Mouse (Mus musculus): ENCODE data around the gene Trp53. TPM values are rescaled to one million over a fixed set of nuclear protein-coding genes. Genes with fewer than 3 reads are reported as not detected.

The Trp53 gene
- polyA plus RNA-seq, 1 experiment from 2014 or later: 219 TPM

DNA sequence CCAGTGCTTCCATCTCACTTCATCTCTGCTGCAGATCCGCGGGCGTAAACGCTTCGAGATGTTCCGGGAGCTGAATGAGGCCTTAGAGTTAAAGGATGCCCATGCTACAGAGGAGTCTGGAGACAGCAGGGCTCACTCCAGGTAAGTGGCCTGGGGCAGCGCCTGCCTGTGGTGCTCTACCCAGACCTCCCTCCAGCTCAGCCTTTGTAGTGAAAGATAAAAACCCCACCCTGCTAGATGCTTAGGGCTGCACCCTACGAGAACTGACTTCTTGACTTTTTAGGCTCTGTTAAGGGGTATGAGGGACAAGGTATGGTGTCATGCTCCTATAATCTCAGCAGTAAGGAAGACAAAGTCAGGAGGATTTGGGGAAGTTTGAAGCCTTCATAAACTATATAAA lies 10.5 kb downstream of the Trp53 start:
- no peaks in the 10 kb centered on the region for H3K9me3 ChIP-seq
- H3K4me1 ChIP-seq: 0 out of 2 replicates have a peak, but pooled peaks cover 7% of the 10 kb centered on the region
- no peak for DNase-seq (ENCODE audit: low spot score)
- no peak overlapping the region for H3K4me3 ChIP-seq
- H3K36me3 ChIP-seq (replicated peaks): peaks cover 95% of the 10 kb centered on the region
- H3K27me3 ChIP-seq (replicated peaks; ENCODE audit: low read depth, poor library complexity, severe bottlenecking): no peaks in the 10 kb centered on the region
- H3K27ac ChIP-seq (replicated peaks): no peak overlapping the region
- 94% methylated on average over 8 of the region's 8 CpGs for WGBS

GRCm38 (mm10) chr11:69591424-69591823 lies 11.3 kb downstream of the Trp53 start:
- H3K27ac ChIP-seq (replicated peaks): no peak overlapping the region
- no peaks in the 10 kb centered on the region for H3K4me1 ChIP-seq
- H3K9me3 ChIP-seq: no peaks in the 10 kb centered on the region
- peaks cover 91% of the 10 kb centered on the region for H3K36me3 ChIP-seq (replicated peaks)
- no peaks in the 10 kb centered on the region for H3K27me3 ChIP-seq (replicated peaks; ENCODE audit: low read depth, poor library complexity, severe bottlenecking)
- no peak for DNase-seq (ENCODE audit: low spot score)
- H3K4me3 ChIP-seq: no peak overlapping the region
- WGBS: 81% methylated on average over 3 of the region's 3 CpGs

DNA sequence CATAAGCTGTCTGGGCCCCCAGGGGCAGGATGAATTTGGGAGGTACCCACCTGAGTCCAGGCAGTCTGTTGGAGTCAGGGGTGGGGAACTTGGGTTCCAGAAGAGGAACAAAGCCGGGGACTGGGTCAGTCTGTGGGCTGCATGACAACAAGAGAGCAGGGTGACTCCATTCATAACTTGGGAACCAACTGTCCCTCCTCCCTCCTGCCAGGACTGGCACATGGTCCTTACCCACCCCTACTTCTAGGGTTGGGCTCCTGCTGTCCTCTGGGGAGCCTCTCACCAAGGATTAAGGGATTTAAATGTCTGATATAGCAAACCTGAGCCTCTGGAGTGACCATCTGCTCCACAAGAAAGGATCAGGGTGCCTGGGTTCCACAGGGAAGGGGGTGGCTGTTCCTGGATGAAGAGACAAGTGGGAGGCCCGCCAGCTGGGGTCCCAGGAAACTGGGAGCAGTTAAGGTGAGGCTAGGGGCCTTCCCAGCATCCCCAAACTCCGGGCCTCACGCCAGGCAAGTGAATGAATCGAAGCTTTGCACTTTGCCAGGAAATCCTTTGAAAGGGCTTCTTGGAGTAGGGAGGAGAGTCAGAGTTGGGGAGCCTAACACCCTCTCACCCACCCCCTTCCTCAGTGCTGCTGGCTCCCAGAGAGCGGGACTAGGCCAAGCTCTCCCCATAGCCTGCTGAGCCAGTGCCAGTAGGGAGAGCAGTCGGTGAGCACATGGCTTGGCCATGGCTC lies 11.9 kb downstream of the Trp53 start:
- Histone ChIP-seq H3K36me3 (replicated peaks) (peaks cover 85% of the 10 kb centered on the region), H3K4me1 (no peaks in the 10 kb centered on the region), H3K4me3 (no peak overlapping the region), H3K27ac (replicated peaks) (no peak overlapping the region), H3K9me3 (no peaks in the 10 kb centered on the region), H3K27me3 (replicated peaks; ENCODE audit: low read depth, poor library complexity, severe bottlenecking) (no peaks in the 10 kb centered on the region)
- DNase-seq (ENCODE audit: low spot score): no peak
- 83% methylated on average over 7 of the region's 7 CpGs for WGBS

- Histone ChIP-seq H3K27ac (replicated peaks) (no peak overlapping the region), H3K27me3 (replicated peaks; ENCODE audit: low read depth, poor library complexity, severe bottlenecking) (no peaks in the 10 kb centered on the region), H3K4me3 (no peak overlapping the region), H3K36me3 (replicated peaks) (peaks cover 78% of the 10 kb centered on the region), H3K4me1 (no peaks in the 10 kb centered on the region), H3K9me3 (no peaks in the 10 kb centered on the region)
- no peak for DNase-seq (ENCODE audit: low spot score)
- WGBS: 86% methylated on average over 4 of the region's 4 CpGs
These were observed 12.6 kb downstream of the Trp53 start for GRCm38 (mm10) chr11:69592799-69593198.

- Histone ChIP-seq H3K9me3 (no peaks in the 10 kb centered on the region), H3K27ac (replicated peaks) (no peak overlapping the region), H3K4me1 (peaks cover 8% of the 10 kb centered on the region), H3K27me3 (replicated peaks; ENCODE audit: low read depth, poor library complexity, severe bottlenecking) (no peaks in the 10 kb centered on the region), H3K4me3 (no peak overlapping the region), H3K36me3 (replicated peaks) (peaks cover 57% of the 10 kb centered on the region)
- no peak for DNase-seq (ENCODE audit: low spot score)
- WGBS: 96% methylated on average over 6 of the region's 6 CpGs
These were observed 14.7 kb downstream of the Trp53 start for GRCm38 (mm10) chr11:69594853-69595252.

DNA sequence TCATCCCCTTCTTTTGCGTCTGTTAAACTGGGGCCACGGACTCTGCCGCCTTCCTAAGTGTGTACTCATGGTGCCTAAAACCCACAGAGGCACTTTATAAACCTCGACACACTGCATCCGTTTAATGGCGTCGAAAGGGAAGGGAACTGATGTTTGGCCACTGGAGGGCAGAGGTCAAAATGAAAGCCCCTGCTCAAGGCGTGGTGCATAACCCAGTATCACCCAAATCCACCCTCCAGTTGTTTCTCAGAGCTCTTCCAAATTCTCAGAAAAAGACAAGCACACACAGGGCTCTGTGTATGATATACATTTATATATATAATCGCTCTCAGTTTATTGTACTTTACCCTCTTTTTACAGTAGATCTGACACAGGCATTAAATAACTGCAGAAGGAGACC lies 19.3 kb downstream of the Trp53 start:
- 5% methylated on average over 9 of the region's 9 CpGs for WGBS
- no peaks in the 10 kb centered on the region for H3K9me3 ChIP-seq
- H3K36me3 ChIP-seq (replicated peaks): peaks cover 15% of the 10 kb centered on the region
- peaks cover 20% of the 10 kb centered on the region for H3K27me3 ChIP-seq (replicated peaks; ENCODE audit: low read depth, poor library complexity, severe bottlenecking)
- H3K27ac ChIP-seq (replicated peaks): peak overlapping the region; percentile 81
- DNase-seq (ENCODE audit: low spot score): no peak
- peak overlapping the region; percentile 36 for H3K4me3 ChIP-seq
- H3K4me1 ChIP-seq: peaks cover 36% of the 10 kb centered on the region

GRCm38 (mm10) chr11:69600098-69600497 lies 19.9 kb downstream of the Trp53 start:
- 10% methylated on average over 6 of the region's 6 CpGs for WGBS
- Histone ChIP-seq H3K36me3 (replicated peaks) (peaks cover 8% of the 10 kb centered on the region; the same call in 1 of the 2 replicates), H3K9me3 (no peaks in the 10 kb centered on the region), H3K27me3 (replicated peaks; ENCODE audit: low read depth, poor library complexity, severe bottlenecking) (peaks cover 26% of the 10 kb centered on the region), H3K4me1 (peaks cover 43% of the 10 kb centered on the region), H3K27ac (replicated peaks) (peak overlapping the region; percentile 81), H3K4me3 (peak overlapping the region; percentile 36)
- peak; percentile 74 for DNase-seq (ENCODE audit: low spot score)

GRCm38 (mm10) chr11:69601768-69602167 lies 21.6 kb downstream of the Trp53 start:
- DNase-seq (ENCODE audit: low spot score): no peak
- peaks cover 56% of the 10 kb centered on the region for H3K4me1 ChIP-seq
- H3K27ac ChIP-seq (replicated peaks): no peak overlapping the region
- peaks cover 37% of the 10 kb centered on the region for H3K27me3 ChIP-seq (replicated peaks; ENCODE audit: low read depth, poor library complexity, severe bottlenecking)
- H3K36me3 ChIP-seq (replicated peaks): no peaks in the 10 kb centered on the region
- no peaks in the 10 kb centered on the region for H3K9me3 ChIP-seq
- WGBS: 89% methylated on average over 3 of the region's 3 CpGs
- H3K4me3 ChIP-seq: no peak overlapping the region

- no peaks in the 10 kb centered on the region for H3K9me3 ChIP-seq
- H3K27me3 ChIP-seq (replicated peaks; ENCODE audit: low read depth, poor library complexity, severe bottlenecking): peaks cover 40% of the 10 kb centered on the region
- no peak for DNase-seq (ENCODE audit: low spot score)
- 68% methylated on average over 8 of the region's 8 CpGs for WGBS
- peak overlapping the region; percentile 74; the same call in 1 of the 2 replicates for H3K4me3 ChIP-seq
- no peak overlapping the region; the same call in 1 of the 2 replicates for H3K27ac ChIP-seq (replicated peaks)
- peaks cover 56% of the 10 kb centered on the region for H3K4me1 ChIP-seq
- H3K36me3 ChIP-seq (replicated peaks): no peaks in the 10 kb centered on the region
These were observed 23.4 kb downstream of the Trp53 start for GRCm38 (mm10) chr11:69603516-69603915.

DNA sequence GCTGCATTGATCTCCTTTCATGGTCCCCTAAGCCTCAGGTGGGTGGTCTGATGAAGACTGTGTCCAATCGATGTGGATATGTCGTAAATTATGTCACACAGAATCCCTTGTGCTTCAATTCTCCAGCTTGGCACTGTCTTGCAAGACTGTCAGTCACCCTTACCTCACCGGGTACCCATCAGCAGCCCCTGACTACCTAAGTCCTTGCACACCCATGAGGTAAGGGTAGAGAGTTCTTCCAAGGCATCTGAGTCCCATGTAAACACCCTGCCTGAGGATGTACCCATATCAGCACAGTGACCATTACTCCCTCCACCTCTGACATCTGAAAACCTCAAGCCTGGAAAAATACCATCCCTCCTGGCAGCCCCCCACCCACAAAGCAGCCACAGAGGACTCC lies 24.2 kb downstream of the Trp53 start:
- no peaks in the 10 kb centered on the region for H3K36me3 ChIP-seq (replicated peaks)
- H3K4me3 ChIP-seq: peak overlapping the region; percentile 74
- H3K4me1 ChIP-seq: peaks cover 52% of the 10 kb centered on the region
- no peaks in the 10 kb centered on the region for H3K9me3 ChIP-seq
- 53% methylated on average over 3 of the region's 3 CpGs for WGBS
- peaks cover 40% of the 10 kb centered on the region for H3K27me3 ChIP-seq (replicated peaks; ENCODE audit: low read depth, poor library complexity, severe bottlenecking)
- DNase-seq (ENCODE audit: low spot score): no peak
- peak overlapping the region; percentile 77; the same call in 1 of the 2 replicates for H3K27ac ChIP-seq (replicated peaks)

DNA sequence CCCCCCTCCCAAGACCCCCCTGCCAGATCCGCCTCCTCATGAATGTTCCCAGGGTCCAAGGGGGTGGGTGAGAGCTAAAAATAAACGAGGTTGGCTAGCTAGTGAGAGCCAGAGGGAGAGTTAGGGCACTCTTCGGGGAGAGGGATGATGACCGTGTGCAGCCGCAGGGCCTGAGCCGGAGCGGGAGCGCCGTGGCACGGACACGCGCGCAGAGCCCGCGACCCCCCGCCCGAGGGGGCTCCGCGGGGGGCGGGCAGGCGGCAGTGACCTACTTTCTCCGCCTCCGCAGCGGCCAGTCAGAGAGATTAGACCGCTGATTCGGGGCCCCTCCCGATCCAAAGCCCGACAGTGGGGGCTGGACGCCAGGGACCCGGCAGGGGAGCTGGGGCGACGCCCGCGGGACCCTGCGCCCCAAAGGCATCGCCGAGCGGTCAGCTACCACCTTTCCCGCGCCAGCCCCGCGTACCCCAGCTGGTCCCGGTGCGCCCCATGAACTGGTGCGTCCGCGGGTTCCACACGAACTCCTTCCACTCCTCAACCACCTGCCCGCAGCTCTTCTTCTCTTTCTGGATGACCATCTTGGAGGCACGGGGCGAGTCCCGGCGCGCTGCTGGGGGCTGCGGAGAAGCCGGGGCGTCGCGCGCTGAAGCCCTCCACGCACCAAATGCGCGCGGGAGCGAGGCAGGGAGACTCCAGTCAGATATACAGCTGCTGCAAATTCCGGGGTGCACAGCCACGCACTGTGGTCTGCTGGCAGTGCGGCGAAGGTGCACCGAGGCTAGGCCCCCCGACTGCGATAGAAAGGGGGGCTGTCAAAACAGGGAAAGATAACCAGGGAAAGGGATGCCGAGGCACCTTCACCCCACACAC lies 24.9 kb downstream of the Trp53 start:
- Histone ChIP-seq H3K4me1 (peaks cover 46% of the 10 kb centered on the region), H3K27ac (replicated peaks) (peak overlapping the region; percentile 77), H3K9me3 (no peaks in the 10 kb centered on the region), H3K27me3 (replicated peaks; ENCODE audit: low read depth, poor library complexity, severe bottlenecking) (peaks cover 40% of the 10 kb centered on the region), H3K36me3 (replicated peaks) (no peaks in the 10 kb centered on the region), H3K4me3 (peak overlapping the region; percentile 74)
- under 1% methylated on average over 73 of the region's 73 CpGs for WGBS
- peak; percentile 44 for DNase-seq (ENCODE audit: low spot score)

DNA sequence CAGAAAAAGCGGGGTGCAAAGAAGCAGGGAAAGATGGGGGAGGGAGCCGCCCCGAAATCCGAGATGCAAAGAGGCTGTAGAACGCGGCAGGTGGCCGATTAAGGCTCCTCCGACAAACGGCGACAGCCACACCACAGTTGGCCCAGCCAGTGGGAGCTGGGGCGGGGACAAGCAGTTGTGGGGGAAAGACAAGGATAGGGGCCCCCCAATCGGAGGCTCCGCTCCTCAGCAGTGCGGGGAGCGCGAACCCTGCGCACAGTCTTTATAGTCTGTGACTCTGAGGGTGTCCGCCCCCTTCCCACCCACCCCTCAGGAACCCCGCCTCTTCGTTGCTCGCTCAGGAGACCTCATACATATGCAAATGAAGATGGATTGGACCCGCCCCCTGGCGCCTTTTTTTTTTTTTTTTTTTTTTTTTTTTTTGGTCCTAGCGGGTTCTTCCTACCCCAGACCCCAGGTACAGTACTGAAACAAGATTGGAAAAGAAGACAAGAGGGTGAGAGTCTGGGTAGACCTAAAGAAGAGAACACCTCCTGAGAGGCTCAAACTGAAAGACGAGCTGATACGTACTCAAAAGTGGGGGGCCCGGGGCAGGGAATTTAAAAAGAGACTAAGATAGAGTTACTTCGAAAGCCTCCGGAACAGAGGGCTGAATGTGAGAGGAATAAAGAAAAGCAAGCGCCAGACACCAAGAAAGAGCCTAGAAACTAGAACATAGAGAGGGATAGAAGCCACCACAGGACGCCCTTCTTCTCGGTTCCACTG lies 25.7 kb downstream of the Trp53 start, which contains the start of gene Atp1b2:
Atp1b2 (minus strand) TSS at position 217 of the 765 bp plus-strand sequence.
- Histone ChIP-seq H3K27me3 (replicated peaks; ENCODE audit: low read depth, poor library complexity, severe bottlenecking) (peaks cover 40% of the 10 kb centered on the region), H3K9me3 (no peaks in the 10 kb centered on the region), H3K4me3 (peak within 1 kb of the TSS; percentile 74), H3K4me1 (peaks cover 40% of the 10 kb centered on the region), H3K36me3 (replicated peaks) (no peaks in the 10 kb centered on the region), H3K27ac (replicated peaks) (peak within 1 kb of the TSS; percentile 77)
- peak; percentile 82 for DNase-seq (ENCODE audit: low spot score)
- WGBS: 4% methylated on average over 32 of the region's 32 CpGs
